ENCODE assay signal across 10 mouse cellular contexts in the genomic region with DNA sequence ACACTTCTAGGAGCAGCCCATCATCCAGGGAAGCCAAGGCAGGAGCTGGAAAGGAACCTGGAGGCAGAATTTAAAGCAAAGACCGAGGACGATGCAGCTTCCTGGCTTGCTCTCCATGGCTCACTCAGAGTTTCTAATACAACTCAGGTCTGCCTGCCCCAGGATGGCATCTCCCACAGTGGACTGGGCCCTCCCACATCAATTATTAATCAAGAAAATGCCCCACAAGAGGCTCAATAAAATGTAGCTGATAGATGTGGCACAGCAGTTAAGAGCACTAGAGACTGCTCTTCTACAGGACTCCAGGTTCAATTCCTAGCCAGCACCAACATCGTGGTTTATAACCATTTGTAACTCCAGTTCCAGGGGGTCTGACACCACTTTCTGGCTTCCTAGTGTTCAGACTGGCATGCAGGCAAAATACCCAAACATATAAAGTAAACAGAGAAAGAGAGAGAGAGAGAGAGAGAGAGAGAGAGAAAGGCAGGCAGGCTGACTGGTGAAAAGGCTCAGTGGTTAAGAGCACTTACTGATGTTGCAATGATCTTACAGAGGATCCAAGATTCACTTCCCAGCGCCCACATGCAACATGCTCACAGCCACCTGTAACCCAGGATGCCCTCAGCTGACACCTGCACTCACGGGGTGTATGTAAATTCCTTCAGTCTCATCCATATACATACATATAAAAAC. TPM values are rescaled to one million over a fixed set of nuclear protein-coding genes. Genes with fewer than 3 reads are reported as not detected.
DNase-seq lines count a peak whose midpoint lies in the region; ATAC-seq and TF ChIP-seq lines count a peak whose summit lies in the region.
"Had no signal": no experiment of that assay in that cellular context is flagged by ENCODE, and none has a peak within 500 bp of the region (broad histone marks: within the 10 kb centered on the region; RNA-seq: fewer than 3 reads in every experiment).

No protein-coding gene starts in this region.

- H3K79me3 ChIP-seq in C2C12 (ENCODE audit: low read depth), result no peaks in the 10 kb centered on the region

- no peak for TF ChIP-seq CTCF in C2C12 (IDR thresholded peaks at IDR 0.05; ENCODE audit: control insufficient read depth, insufficient read depth, insufficient read length)
- TF ChIP-seq CTCF in liver, embryonic 14.5 days (IDR thresholded peaks at IDR 0.05; ENCODE audit: low read depth), result no peak

- H3K4me1 ChIP-seq in liver, embryonic 11.5 days (replicated peaks; ENCODE audit: control insufficient read depth, insufficient read depth, low read length), result peaks cover 52% of the 10 kb centered on the region
- peaks cover 14 to 31% of the 10 kb centered on the region in 2 experiments for H3K4me1 ChIP-seq in liver, embryonic 14.5 days (replicated peaks; ENCODE audit: control insufficient read depth in 2 of 2, insufficient read depth in 2 of 2, low read length in 1 of 2)

- peak overlapping the region; percentile 73; the same call in 1 of the 2 replicates for H3K27ac ChIP-seq in liver, embryonic 11.5 days (ENCODE audit: low read depth, low read length)
- H3K27ac ChIP-seq in liver, embryonic 14.5 days, result peak overlapping the region; percentile 15; the same call in 1 of the 2 replicates

- WGBS in liver, embryonic 11.5 days, result 53% methylated on average over 5 of the region's 5 CpGs
- WGBS in liver, embryonic 14.5 days (ENCODE audit: insufficient replicate concordance), result 25% methylated on average over 5 of the region's 5 CpGs

- TF ChIP-seq EP300 in liver, embryonic 14.5 days (IDR thresholded peaks at IDR 0.05; ENCODE audit: low read depth), result no peak

- no peak overlapping the region for H3K4me2 ChIP-seq in liver, embryonic 11.5 days
- no peak overlapping the region for H3K4me2 ChIP-seq in liver, embryonic 14.5 days (ENCODE audit: low read depth)
- H3K4me2 ChIP-seq: heart, embryonic 12.5 days had no signal

- no peaks in the 10 kb centered on the region for H3K27me3 ChIP-seq in liver, embryonic 11.5 days (replicated peaks; ENCODE audit: control insufficient read depth, insufficient read depth, low read length)
- no peaks in the 10 kb centered on the region for H3K27me3 ChIP-seq in C2C12 (ENCODE audit: control insufficient read depth, insufficient read depth, insufficient read length)
- H3K27me3 ChIP-seq in liver, embryonic 14.5 days (ENCODE audit: control insufficient read depth, insufficient read depth, low read length), result no peaks in the 10 kb centered on the region

- H3K79me2 ChIP-seq in C2C12 (ENCODE audit: control insufficient read depth, insufficient read depth), result no peaks in the 10 kb centered on the region

- H3K36me3 ChIP-seq in liver, embryonic 11.5 days (ENCODE audit: control insufficient read depth, insufficient read depth, low read length), result peaks cover 7% of the 10 kb centered on the region
- peaks cover 21% of the 10 kb centered on the region for H3K36me3 ChIP-seq in C2C12 (ENCODE audit: control insufficient read depth, insufficient read depth)
- peaks cover 2% of the 10 kb centered on the region; the same call in 1 of the 2 replicates for H3K36me3 ChIP-seq in liver, embryonic 14.5 days (replicated peaks; ENCODE audit: control insufficient read depth, insufficient read depth, low read depth)

- H3ac ChIP-seq in C2C12 (ENCODE audit: control insufficient read depth, insufficient read length, low read depth), result no peak overlapping the region

- no peak overlapping the region; the same call in 1 of the 2 replicates for H3K9ac ChIP-seq in liver, embryonic 11.5 days (ENCODE audit: low read depth, low read length)
- no peak overlapping the region for H3K9ac ChIP-seq in liver, embryonic 14.5 days (replicated peaks)
- H3K9ac ChIP-seq: heart, embryonic 12.5 days had no signal

- H3K4me3 ChIP-seq in liver, embryonic 11.5 days (ENCODE audit: low read depth, low read length), result no peak overlapping the region
- H3K4me3 ChIP-seq in C2C12 (ENCODE audit: insufficient read depth, poor library complexity, severe bottlenecking), result no peak overlapping the region
- no peak overlapping the region for H3K4me3 ChIP-seq in liver, embryonic 14.5 days (ENCODE audit: insufficient read depth in 1 of 2, low read depth in 2 of 2, low read length in 2 of 2)
- H3K4me3 ChIP-seq: erythroblast, embryonic 14.5 days; heart, embryonic 12.5 days had no signal

- no peak for ATAC-seq in liver, embryonic 11.5 days (replicated peaks; ENCODE audit: low FRiP score)
- no peak for ATAC-seq in liver, embryonic 14.5 days (ENCODE audit: insufficient read depth)

- peaks cover 3% of the 10 kb centered on the region; the same call in 1 of the 2 replicates for H3K9me3 ChIP-seq in liver, embryonic 11.5 days (ENCODE audit: control insufficient read depth, low read length)
- H3K9me3 ChIP-seq in liver, embryonic 14.5 days (ENCODE audit: control insufficient read depth, low read length), result no peaks in the 10 kb centered on the region

- peak; percentile 28 for DNase-seq in liver, embryonic 11.5 days (ENCODE audit: low spot score)
- no peak for DNase-seq in liver
- DNase-seq in brain, adult 2 months (ENCODE audit: low read depth, low spot score), result peak; percentile 35
- no peak for DNase-seq in liver, embryonic 14.5 days (ENCODE audit: low read depth in 3 of 3, low spot score in 3 of 3)
- no peak for DNase-seq in right cerebral cortex, postnatal 4 days
- DNase-seq in urinary bladder, adult 2 months (ENCODE audit: low spot score), result no peak
- DNase-seq: spleen, adult 18-20 months had no signal

TF ChIP-seq in C2C12, 6 proteins besides CTCF, POLR2A, EP300 and RAD21:
- no peak for TF ChIP-seq FOSL1 (IDR thresholded peaks at IDR 0.05; ENCODE audit: insufficient read depth, low read length, poor library complexity, severe bottlenecking)
- TF ChIP-seq CEBPB (IDR thresholded peaks at IDR 0.05; ENCODE audit: low read depth), result peak; percentile 25
- TF ChIP-seq MYOG (IDR thresholded peaks at IDR 0.05; ENCODE audit: control insufficient read depth, extremely low read depth, insufficient read length), result no peak

RNA-seq across cellular contexts. Expression of a gene that starts 18.6 kb away (rescaled TPM):
- polyA plus RNA-seq in liver, embryonic 11.5 days (2014; fragmentation: Nextera tagmentation; extraction: Ambion mirVana), result 17.7 and 18.3 TPM in 2 replicates
- polyA plus RNA-seq in C2C12 (2012; fragmentation: generic; extraction: Trizol), result 15.9 TPM
- 6.6 and 6.9 TPM in 2 replicates for polyA plus RNA-seq in liver, embryonic 14.5 days (2012; rRNA removed)
- 8.3 and 11.3 TPM in 2 replicates for polyA plus RNA-seq in liver, embryonic 14.5 days (2014; fragmentation: Nextera tagmentation; extraction: Ambion mirVana)
- 15.1 and 21.0 TPM in 2 replicates for polyA plus RNA-seq in urinary bladder, adult 2 months (2012; rRNA removed)

Comparison
In these comparisons a context has a peak if more than half of its experiments do, and no peak if none do; other contexts are left out.
1. DNase-seq: peak in liver, embryonic 11.5 days (single experiment) and brain, adult 2 months (single experiment); none in liver (single experiment), liver, embryonic 14.5 days (0 of 3), right cerebral cortex, postnatal 4 days (single experiment) and urinary bladder, adult 2 months (single experiment).